Mouse (Mus musculus): ENCODE measurements around the gene Tmem59l. TPM values are rescaled to one million over a fixed set of nuclear protein-coding genes. Genes with fewer than 3 reads are reported as not detected.

Tmem59l gene
- polyA plus RNA-seq, 1 experiment from 2014 or later, result 84.4 TPM

- H3K4me1 ChIP-seq (ENCODE audit: control insufficient read depth, insufficient read depth, low read length), result peaks cover 12% of the 10 kb centered on the region
- peak overlapping the region; percentile 82 for H3K4me3 ChIP-seq (ENCODE audit: low read depth, low read length)
- WGBS, result 2% methylated on average over 8 of the region's 8 CpGs
- peak overlapping the region; percentile 95 for H3K9ac ChIP-seq (ENCODE audit: low read length)
- no peak for DNase-seq (ENCODE audit: low spot score)
- peak overlapping the region; percentile 88 for H3K4me2 ChIP-seq (ENCODE audit: low read length)
- H3K9me3 ChIP-seq (replicated peaks; ENCODE audit: control insufficient read depth, low read length), result no peaks in the 10 kb centered on the region
- H3K27ac ChIP-seq (ENCODE audit: low read depth, low read length), result peak overlapping the region; percentile 82
- H3K27me3 ChIP-seq (replicated peaks; ENCODE audit: control insufficient read depth, insufficient read depth, low read length), result no peaks in the 10 kb centered on the region
- no peak for ATAC-seq
- H3K36me3 ChIP-seq (ENCODE audit: control insufficient read depth, insufficient read depth, low read length), result peaks cover 27% of the 10 kb centered on the region
These were observed 40.0 kb upstream of the Tmem59l start for GRCm38 (mm10) chr8:70527111-70527511.

- H3K27ac ChIP-seq (ENCODE audit: low read depth, low read length), result peak overlapping the region; percentile 89
- 0 out of 2 replicates have a peak, but pooled peaks cover 12% of the 10 kb centered on the region for H3K36me3 ChIP-seq (ENCODE audit: control insufficient read depth, insufficient read depth, low read length)
- ATAC-seq (peak; percentile 86), DNase-seq (ENCODE audit: low spot score) (peak; percentile 99)
- H3K4me2 ChIP-seq (ENCODE audit: low read length), result peak overlapping the region; percentile 85
- no peaks in the 10 kb centered on the region for H3K9me3 ChIP-seq (replicated peaks; ENCODE audit: control insufficient read depth, low read length)
- H3K4me1 ChIP-seq (ENCODE audit: control insufficient read depth, insufficient read depth, low read length), result peaks cover 6% of the 10 kb centered on the region
- H3K4me3 ChIP-seq (ENCODE audit: low read depth, low read length), result peak overlapping the region; percentile 62
- under 1% methylated on average over 51 of the region's 51 CpGs for WGBS
- peak overlapping the region; percentile 68 for H3K9ac ChIP-seq (ENCODE audit: low read length)
- no peaks in the 10 kb centered on the region for H3K27me3 ChIP-seq (replicated peaks; ENCODE audit: control insufficient read depth, insufficient read depth, low read length)
These were observed 35.6 kb upstream of the Tmem59l start for GRCm38 (mm10) chr8:70522592-70523403.

- Histone ChIP-seq H3K36me3 (ENCODE audit: control insufficient read depth, insufficient read depth, low read length) (peaks cover 25% of the 10 kb centered on the region; the same call in 1 of the 2 replicates), H3K4me2 (ENCODE audit: low read length) (no peak overlapping the region), H3K27ac (ENCODE audit: low read depth, low read length) (no peak overlapping the region), H3K9me3 (replicated peaks; ENCODE audit: control insufficient read depth, low read length) (no peaks in the 10 kb centered on the region), H3K9ac (ENCODE audit: low read length) (no peak overlapping the region), H3K4me1 (ENCODE audit: control insufficient read depth, insufficient read depth, low read length) (peaks cover 6% of the 10 kb centered on the region), H3K4me3 (ENCODE audit: low read depth, low read length) (no peak overlapping the region), H3K27me3 (replicated peaks; ENCODE audit: control insufficient read depth, insufficient read depth, low read length) (no peaks in the 10 kb centered on the region)
- WGBS, result 65% methylated on average over 2 of the region's 2 CpGs
- DNase-seq (ENCODE audit: low spot score), result no peak
- no peak for ATAC-seq
These were observed 32.4 kb upstream of the Tmem59l start for GRCm38 (mm10) chr8:70519606-70520005.

- Histone ChIP-seq H3K4me3 (ENCODE audit: low read depth, low read length) (no peak overlapping the region), H3K4me2 (ENCODE audit: low read length) (no peak overlapping the region), H3K36me3 (ENCODE audit: control insufficient read depth, insufficient read depth, low read length) (peaks cover 30% of the 10 kb centered on the region), H3K9ac (ENCODE audit: low read length) (no peak overlapping the region), H3K27ac (ENCODE audit: low read depth, low read length) (no peak overlapping the region), H3K4me1 (ENCODE audit: control insufficient read depth, insufficient read depth, low read length) (peaks cover 6% of the 10 kb centered on the region), H3K27me3 (replicated peaks; ENCODE audit: control insufficient read depth, insufficient read depth, low read length) (no peaks in the 10 kb centered on the region), H3K9me3 (replicated peaks; ENCODE audit: control insufficient read depth, low read length) (no peaks in the 10 kb centered on the region)
- ATAC-seq, result no peak
- 92% methylated on average over 6 of the region's 6 CpGs for WGBS
- no peak for DNase-seq (ENCODE audit: low spot score)
These were observed 31.9 kb upstream of the Tmem59l start for GRCm38 (mm10) chr8:70519043-70519442.

GRCm38 (mm10) chr8:70517940-70518643 is 30.9 kb upstream of the Tmem59l start:
- DNase-seq (ENCODE audit: low spot score), result no peak
- WGBS, result 74% methylated on average over 10 of the region's 10 CpGs
- H3K36me3 ChIP-seq (ENCODE audit: control insufficient read depth, insufficient read depth, low read length), result peaks cover 40% of the 10 kb centered on the region
- H3K9ac ChIP-seq (ENCODE audit: low read length), result no peak overlapping the region
- H3K27me3 ChIP-seq (replicated peaks; ENCODE audit: control insufficient read depth, insufficient read depth, low read length), result no peaks in the 10 kb centered on the region
- peaks cover 3% of the 10 kb centered on the region for H3K4me1 ChIP-seq (ENCODE audit: control insufficient read depth, insufficient read depth, low read length)
- no peak overlapping the region for H3K4me3 ChIP-seq (ENCODE audit: low read depth, low read length)
- no peak overlapping the region for H3K27ac ChIP-seq (ENCODE audit: low read depth, low read length)
- no peak for ATAC-seq
- no peak overlapping the region for H3K4me2 ChIP-seq (ENCODE audit: low read length)
- no peaks in the 10 kb centered on the region for H3K9me3 ChIP-seq (replicated peaks; ENCODE audit: control insufficient read depth, low read length)

- Histone ChIP-seq H3K9me3 (replicated peaks; ENCODE audit: control insufficient read depth, low read length) (no peaks in the 10 kb centered on the region), H3K4me2 (ENCODE audit: low read length) (no peak overlapping the region), H3K27ac (ENCODE audit: low read depth, low read length) (no peak overlapping the region), H3K27me3 (replicated peaks; ENCODE audit: control insufficient read depth, insufficient read depth, low read length) (no peaks in the 10 kb centered on the region), H3K4me3 (ENCODE audit: low read depth, low read length) (no peak overlapping the region), H3K4me1 (ENCODE audit: control insufficient read depth, insufficient read depth, low read length) (peaks cover 10% of the 10 kb centered on the region), H3K9ac (ENCODE audit: low read length) (no peak overlapping the region), H3K36me3 (ENCODE audit: control insufficient read depth, insufficient read depth, low read length) (peaks cover 39% of the 10 kb centered on the region)
- no peak for ATAC-seq
- DNase-seq (ENCODE audit: low spot score), result no peak
- WGBS, result 52% methylated on average over 2 of the region's 2 CpGs
These were observed 26.3 kb upstream of the Tmem59l start for GRCm38 (mm10) chr8:70513441-70513840.

- 92% methylated on average over 11 of the region's 11 CpGs for WGBS
- no peak overlapping the region for H3K4me3 ChIP-seq (ENCODE audit: low read depth, low read length)
- peaks cover 40% of the 10 kb centered on the region for H3K36me3 ChIP-seq (ENCODE audit: control insufficient read depth, insufficient read depth, low read length)
- no peak overlapping the region for H3K27ac ChIP-seq (ENCODE audit: low read depth, low read length)
- no peaks in the 10 kb centered on the region for H3K9me3 ChIP-seq (replicated peaks; ENCODE audit: control insufficient read depth, low read length)
- ATAC-seq, result no peak
- H3K27me3 ChIP-seq (replicated peaks; ENCODE audit: control insufficient read depth, insufficient read depth, low read length), result no peaks in the 10 kb centered on the region
- H3K4me2 ChIP-seq (ENCODE audit: low read length), result no peak overlapping the region
- no peak overlapping the region for H3K9ac ChIP-seq (ENCODE audit: low read length)
- no peak for DNase-seq (ENCODE audit: low spot score)
- peaks cover 10% of the 10 kb centered on the region for H3K4me1 ChIP-seq (ENCODE audit: control insufficient read depth, insufficient read depth, low read length)
These were observed 25.2 kb upstream of the Tmem59l start for GRCm38 (mm10) chr8:70512253-70512903.

GRCm38 (mm10) chr8:70511770-70512169 is 24.6 kb upstream of the Tmem59l start:
- Histone ChIP-seq H3K9ac (ENCODE audit: low read length) (no peak overlapping the region), H3K27ac (ENCODE audit: low read depth, low read length) (no peak overlapping the region), H3K4me2 (ENCODE audit: low read length) (no peak overlapping the region), H3K4me1 (ENCODE audit: control insufficient read depth, insufficient read depth, low read length) (peaks cover 10% of the 10 kb centered on the region), H3K4me3 (ENCODE audit: low read depth, low read length) (no peak overlapping the region), H3K27me3 (replicated peaks; ENCODE audit: control insufficient read depth, insufficient read depth, low read length) (no peaks in the 10 kb centered on the region), H3K36me3 (ENCODE audit: control insufficient read depth, insufficient read depth, low read length) (peaks cover 44% of the 10 kb centered on the region), H3K9me3 (replicated peaks; ENCODE audit: control insufficient read depth, low read length) (no peaks in the 10 kb centered on the region)
- no peak for ATAC-seq
- no peak for DNase-seq (ENCODE audit: low spot score)
- WGBS, result 94% methylated on average over 2 of the region's 2 CpGs

Measured in forebrain, embryonic 14.5 days (tissue).